Mouse (Mus musculus) kidney, adult 2 months (tissue): ENCODE data around the gene Nat8f6. TPM values are rescaled to one million over a fixed set of nuclear protein-coding genes. Genes with fewer than 3 reads are reported as not detected.
A peak's percentile ranks its signal among the peaks of the same experiment; 100 is the strongest.
"Not testable (repeated sequence)": the region's sequence is repeated elsewhere in the genome, so short reads cannot be mapped to it uniquely, and the experiment has no call there.

Experiments used
- DNase-seq: peaks from one replicate; pipeline ENCODE4 v3.0.0; 2021
- H3K27ac ChIP-seq: fragments of 200-500 bp; 2 replicates; pipeline ENCODE4 v1.5.1; 2012; ENCODE audit warnings: low read depth, low read length, control low read depth, inconsistent platforms; ENCODE audit not compliant: insufficient read depth
- H3K27me3 ChIP-seq: fragments of 200-500 bp; replicated peaks from 2 replicates; pipeline ENCODE4 v1.6.1; 2012; ENCODE audit warnings: mild to moderate bottlenecking, moderate library complexity, low read length, inconsistent platforms; ENCODE audit not compliant: control insufficient read depth, insufficient read depth
- H3K36me3 ChIP-seq: fragments of 200-500 bp; 2 replicates; pipeline ENCODE4 v1.6.1; 2012; ENCODE audit warnings: mild to moderate bottlenecking, moderate library complexity, low read length, inconsistent platforms; ENCODE audit not compliant: control insufficient read depth, insufficient read depth
- H3K4me1 ChIP-seq: fragments of 200-500 bp; 2 replicates; pipeline ENCODE4 v1.6.1; 2011; ENCODE audit warnings: low read length; ENCODE audit not compliant: control insufficient read depth, insufficient read depth
- H3K4me3 ChIP-seq: fragments of 200-500 bp; 2 replicates; pipeline ENCODE4 v1.5.1; 2011; ENCODE audit warnings: mild to moderate bottlenecking, low read depth, low read length, control low read depth; ENCODE audit not compliant: insufficient read depth
- CTCF ChIP-seq: fragments of 200-500 bp; conservative IDR thresholded peaks from 2 replicates; pipeline ENCODE4 v1.5.1; 2011; ENCODE audit warnings: low read depth, mild to moderate bottlenecking, control low read depth, low read length, moderate library complexity, mixed read lengths; ENCODE audit not compliant: insufficient read depth, insufficient read length
- WGBS: fragments of 180-500 bp; shearing (Covaris S2); methylation state at CpG from one replicate; pipeline ENCODE4 v1.1.7; 2018; 5-methylcytosine and 5-hydroxymethylcytosine counted together
- polyA plus RNA-seq: library from polyadenylated mRNA; depleted of rRNA; stranded (reverse); fragments of >200 nt; gene quantifications from 2 replicates; pipeline ENCODE4 v1.2.3, GENCODE M21; 2012; rRNA removed

Nat8f6 gene
- polyA plus RNA-seq, 1 experiment: 214 TPM

DNA sequence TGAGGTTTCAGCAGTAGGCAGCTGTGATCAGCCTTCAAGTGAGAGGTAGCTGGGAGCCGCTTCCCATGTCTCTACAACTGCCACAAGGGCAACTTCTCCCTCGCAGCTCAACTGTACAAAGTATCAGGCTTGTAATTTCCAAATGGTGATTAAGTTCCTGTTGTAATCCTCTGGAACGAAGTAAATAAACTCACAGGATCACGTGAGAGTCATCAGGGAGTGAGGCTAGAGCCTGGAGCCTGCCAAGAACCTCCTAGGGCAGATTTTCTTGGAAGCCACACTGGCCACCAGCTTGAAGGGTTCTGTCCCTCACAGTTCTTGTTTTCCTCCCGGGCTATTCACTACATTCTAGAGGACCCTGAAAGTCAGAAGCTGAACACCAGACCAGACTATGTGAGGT, 17.6 kb downstream of the Nat8f6 start:
- H3K4me3 ChIP-seq, H3K36me3 ChIP-seq, H3K27me3 ChIP-seq, H3K4me1 ChIP-seq: not testable (repeated sequence)
- H3K27ac ChIP-seq: peak overlapping the region; percentile 20; the same call in 1 of the 2 replicates
- DNase-seq: peak; percentile 89
- WGBS: 33% methylated on average over 5 of the region's 5 CpGs

DNA sequence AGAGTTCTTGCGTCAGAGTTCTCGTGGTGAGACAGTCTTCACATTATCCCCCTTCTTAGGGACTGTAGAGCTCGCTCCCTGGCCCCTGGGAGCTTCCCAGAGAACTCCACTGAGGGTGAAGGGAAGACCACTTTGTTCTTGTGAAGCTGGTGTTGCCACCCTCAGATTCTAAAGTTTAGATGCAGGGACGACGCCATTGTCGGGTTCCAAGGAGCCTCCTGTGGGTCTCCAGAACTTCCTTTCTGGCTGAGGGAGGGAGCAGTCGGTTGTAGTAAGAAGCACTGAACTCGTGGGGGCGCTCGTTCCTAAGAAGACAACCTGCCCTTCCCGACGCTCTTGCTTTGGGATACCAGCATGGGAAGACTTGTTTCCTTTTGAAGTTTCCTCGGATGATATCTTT, 55.2 kb downstream of the Nat8f6 start, which contains the start of gene Nat8f3:
Gene Nat8f3 (minus strand): TSS at position 223 of the 400 bp plus-strand sequence.
- H3K36me3 ChIP-seq, H3K27me3 ChIP-seq, H3K4me3 ChIP-seq, H3K4me1 ChIP-seq, H3K27ac ChIP-seq: not testable (repeated sequence)
- peak; percentile 24 for TF ChIP-seq CTCF
- DNase-seq: peak; percentile 47
- WGBS: 56% methylated on average over 13 of the region's 13 CpGs

DNA sequence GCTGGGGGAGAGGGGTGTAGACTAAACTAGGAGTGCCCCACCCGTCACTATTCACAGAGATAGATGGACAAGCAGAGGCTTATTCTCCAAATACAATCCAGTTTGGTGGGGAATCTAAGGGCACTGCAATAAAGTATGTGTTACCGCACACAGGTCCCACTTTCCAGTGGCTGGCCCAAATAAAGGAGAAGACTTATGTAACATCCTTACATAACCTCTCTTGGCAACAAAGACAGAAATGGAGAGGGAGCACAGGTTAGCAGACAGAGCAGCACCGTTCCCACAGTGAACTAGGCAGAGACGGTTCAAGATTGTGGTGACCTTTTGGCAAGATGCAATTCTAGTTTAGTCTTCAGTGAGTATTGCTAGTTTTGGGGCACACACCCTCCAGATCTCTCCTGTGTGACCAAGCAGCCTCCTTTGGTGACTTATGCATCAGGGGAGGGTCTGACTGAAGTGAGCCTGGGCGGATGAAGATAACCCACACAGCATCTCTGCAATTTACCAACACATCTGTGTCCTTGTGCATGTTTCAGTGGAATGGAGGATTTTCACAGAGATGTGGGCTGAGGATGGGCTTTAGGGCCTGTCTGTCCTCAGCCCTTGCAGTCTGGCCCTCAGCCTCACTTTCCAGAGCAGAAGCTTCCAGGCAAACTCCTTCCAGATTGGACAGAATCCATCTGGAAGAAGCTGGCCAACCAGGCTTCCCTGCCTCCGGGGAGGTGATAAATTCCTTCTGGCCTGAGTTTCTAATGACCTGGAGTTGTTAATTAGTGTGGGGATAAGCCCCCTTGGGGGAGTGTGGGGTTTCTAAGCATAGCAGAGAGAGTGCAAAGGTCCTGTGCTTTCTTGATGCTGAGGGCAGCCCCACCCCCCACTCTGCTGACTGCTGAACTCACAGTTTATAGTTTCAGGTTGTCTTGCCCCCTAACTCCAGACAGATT, 57.4 kb downstream of the Nat8f6 start:
- peak; percentile 57 for DNase-seq
- 53% methylated on average over 6 of the region's 6 CpGs for WGBS
- H3K4me3 ChIP-seq, H3K36me3 ChIP-seq, H3K4me1 ChIP-seq, H3K27me3 ChIP-seq: not testable (repeated sequence)
- peak overlapping the region; percentile 38; the same call in 1 of the 2 replicates for H3K27ac ChIP-seq

DNA sequence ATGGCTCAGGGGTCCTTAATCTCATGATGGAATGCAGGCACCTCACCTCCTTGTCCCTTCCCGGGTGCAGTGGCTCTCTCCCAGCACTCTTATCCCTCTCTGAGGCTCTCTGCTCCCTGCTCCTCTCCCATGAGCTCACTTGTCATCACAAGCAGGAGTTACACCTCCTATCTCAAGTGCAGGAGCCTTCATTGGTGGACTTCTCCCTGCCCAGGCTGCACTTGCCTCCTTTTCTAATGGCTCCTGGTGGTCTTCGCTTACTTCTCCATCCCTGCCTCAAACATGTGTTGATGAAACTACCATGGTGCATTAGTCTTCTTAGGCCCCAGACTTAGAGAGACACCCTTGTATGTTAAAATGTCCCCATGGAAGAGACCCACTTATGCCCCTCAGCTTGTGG, 58.1 kb downstream of the Nat8f6 start:
- not testable (repeated sequence) for H3K4me3 ChIP-seq, DNase-seq, H3K4me1 ChIP-seq, H3K36me3 ChIP-seq, H3K27me3 ChIP-seq
- peak overlapping the region; percentile 64; the same call in 1 of the 2 replicates for H3K27ac ChIP-seq
- 57% methylated on average over 2 of the region's 2 CpGs for WGBS

Other genes with a start within 250 kb of the Nat8f6 start
- 0.63 and 0.68 TPM in 2 replicates for gene Alms1, start 233.4 kb downstream of the Nat8f6 start, polyA plus RNA-seq
- 228 and 241 TPM in 2 replicates for gene Nat8f7, start 107.7 kb downstream of the Nat8f6 start, polyA plus RNA-seq
- gene Nat8f3, start 55.2 kb downstream of the Nat8f6 start, polyA plus RNA-seq: 43.5 and 54.4 TPM in 2 replicates
- 29.0 and 32.2 TPM in 2 replicates for gene Nat8f5, start within 50 bp of the Nat8f6 start, polyA plus RNA-seq
- gene Nat8, start 11.1 kb upstream of the Nat8f6 start, polyA plus RNA-seq: 235 and 248 TPM in 2 replicates
- gene Nat8f2, start 48.2 kb upstream of the Nat8f6 start, polyA plus RNA-seq: 4.8 and 5.7 TPM in 2 replicates
- 5.2 and 5.7 TPM in 2 replicates for gene Nat8f4, start 83.9 kb upstream of the Nat8f6 start, polyA plus RNA-seq
- gene Tprkb, start 90.9 kb upstream of the Nat8f6 start, polyA plus RNA-seq: 140 and 151 TPM in 2 replicates
- 858 and 975 TPM in 2 replicates for gene Nat8f1, start 94.7 kb upstream of the Nat8f6 start, polyA plus RNA-seq
- 35.0 and 36.6 TPM in 2 replicates for gene Dusp11, start 140.7 kb upstream of the Nat8f6 start, polyA plus RNA-seq
- gene Figla, start 195.2 kb upstream of the Nat8f6 start, polyA plus RNA-seq: not detected in 2 replicates
- 1.1 and 1.5 TPM in 2 replicates for gene Add2, start 207.7 kb upstream of the Nat8f6 start, polyA plus RNA-seq